Mouse (Mus musculus): ENCODE results near the gene Smug1.

Smug1 gene

DNA sequence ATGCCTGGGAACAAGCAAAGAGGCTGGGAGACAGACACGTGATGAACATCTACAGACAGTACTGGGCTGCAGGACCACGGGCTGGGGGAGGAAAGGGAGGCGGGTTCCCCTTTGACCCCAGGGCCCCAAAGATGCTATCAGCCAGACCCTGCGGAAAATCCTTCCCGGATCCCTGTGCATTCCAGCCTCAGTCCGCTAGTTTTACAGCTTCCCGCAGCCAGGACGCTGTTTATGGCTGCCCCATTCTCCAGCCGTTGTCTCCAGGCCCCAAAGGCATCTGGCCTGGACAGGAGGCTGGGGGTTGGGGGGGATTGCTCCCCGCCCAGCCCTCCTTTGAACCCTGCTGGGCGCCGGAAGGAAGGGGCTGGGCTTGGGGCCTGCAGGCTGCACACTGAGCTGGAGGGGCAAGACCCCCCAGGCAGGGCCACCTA lies 10.7 kb upstream of the Smug1 start:
- DNase-seq (ENCODE audit: low spot score): no peak

DNA sequence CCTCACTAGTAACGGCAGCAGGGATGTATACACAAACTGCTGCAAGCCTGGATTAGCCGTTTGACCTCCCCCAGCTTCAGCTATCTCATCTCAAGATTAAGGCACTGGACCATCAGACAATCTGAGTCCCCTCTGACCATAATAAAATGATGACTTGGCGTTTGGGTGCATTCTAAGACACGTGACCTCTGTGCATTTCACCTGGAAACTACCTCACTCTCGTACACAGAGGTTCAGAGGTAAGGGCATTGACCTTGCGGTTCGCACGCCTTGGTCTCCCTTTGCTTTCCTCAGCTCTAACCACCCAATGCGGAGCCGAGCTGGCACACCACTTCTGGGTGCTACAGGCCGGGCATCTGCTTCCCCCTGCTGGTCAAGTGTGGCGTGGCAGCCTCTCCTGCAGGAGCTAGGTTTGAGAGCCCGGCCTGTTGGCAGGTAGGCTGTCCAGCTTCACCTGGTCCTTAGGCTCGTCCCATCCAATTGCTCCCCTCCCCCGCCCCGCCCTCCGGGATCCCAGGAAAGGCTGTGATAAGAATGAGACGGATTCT lies 10.1 kb upstream of the Smug1 start:
- DNase-seq (ENCODE audit: low spot score): peak; percentile 90

GRCm38 (mm10) chr15:103173251-103173650 lies 6.4 kb upstream of the Smug1 start:
- no peak for DNase-seq (ENCODE audit: low spot score)

DNA sequence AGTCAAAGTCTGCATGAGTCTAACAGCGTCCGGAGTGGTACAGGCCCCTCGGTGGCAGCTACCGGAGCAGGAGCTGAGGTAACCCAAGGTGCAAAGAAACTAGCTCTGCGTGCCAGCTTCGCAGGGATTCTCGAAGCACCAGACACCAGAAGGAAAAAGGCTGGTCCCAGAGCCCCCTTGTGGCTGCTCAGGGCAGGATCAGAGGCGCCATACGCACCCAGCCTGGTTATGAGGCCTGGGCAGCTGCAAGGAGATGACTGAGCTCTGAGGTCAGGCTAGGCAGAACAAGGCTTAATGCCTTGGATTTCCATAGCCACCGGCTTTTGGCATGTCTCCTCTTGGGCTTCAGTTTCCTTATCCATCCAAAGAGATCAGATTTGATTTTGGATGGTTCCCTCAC lies 5.6 kb upstream of the Smug1 start:
- peak; percentile 56 for DNase-seq (ENCODE audit: low spot score)

DNA sequence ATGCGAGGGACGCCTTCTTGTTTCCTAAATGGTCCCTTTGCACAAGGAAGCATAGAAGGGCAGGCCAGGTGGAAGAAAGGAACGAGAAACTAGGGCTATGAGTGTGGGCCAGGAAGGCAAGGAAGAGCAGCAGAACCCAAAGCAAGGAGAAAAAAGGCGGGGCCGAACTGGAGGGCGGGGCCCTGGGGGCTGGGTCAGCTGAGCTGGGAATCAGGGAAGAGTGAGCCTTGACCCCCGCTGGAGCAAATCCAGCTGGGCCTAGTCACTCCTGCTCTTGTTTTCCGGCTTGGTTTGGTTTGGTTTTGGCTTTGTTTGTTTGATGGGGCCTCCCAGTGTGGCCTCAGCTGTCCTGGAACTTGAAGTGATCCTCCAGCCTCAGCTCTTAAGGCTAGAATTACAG lies 4.4 kb upstream of the Smug1 start:
- no peak for DNase-seq (ENCODE audit: low spot score)

DNA sequence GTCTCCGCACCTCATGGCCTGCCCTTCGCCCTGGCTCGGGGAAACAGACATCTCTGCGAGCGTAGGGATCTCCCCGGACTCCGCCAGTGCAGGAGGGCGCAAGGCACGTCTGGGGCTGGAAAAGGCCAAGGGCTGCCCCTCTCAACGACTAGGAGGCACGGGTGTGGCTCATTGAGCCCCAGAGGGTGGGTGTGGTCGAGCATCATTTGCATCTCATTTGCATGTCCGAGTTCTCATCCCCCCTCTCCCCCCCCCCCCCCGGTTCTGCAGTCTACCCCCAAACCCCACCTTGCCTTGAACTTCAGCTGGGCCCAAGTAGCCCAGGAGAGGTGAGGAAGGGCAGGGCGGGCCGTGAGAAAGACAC lies 3.4 kb upstream of the Smug1 start:
- DNase-seq (ENCODE audit: low spot score): no peak

- no peak for DNase-seq (ENCODE audit: low spot score)
Observed at GRCm38 (mm10) chr15:103169612-103170315, 2.9 kb upstream of the Smug1 start.

DNA sequence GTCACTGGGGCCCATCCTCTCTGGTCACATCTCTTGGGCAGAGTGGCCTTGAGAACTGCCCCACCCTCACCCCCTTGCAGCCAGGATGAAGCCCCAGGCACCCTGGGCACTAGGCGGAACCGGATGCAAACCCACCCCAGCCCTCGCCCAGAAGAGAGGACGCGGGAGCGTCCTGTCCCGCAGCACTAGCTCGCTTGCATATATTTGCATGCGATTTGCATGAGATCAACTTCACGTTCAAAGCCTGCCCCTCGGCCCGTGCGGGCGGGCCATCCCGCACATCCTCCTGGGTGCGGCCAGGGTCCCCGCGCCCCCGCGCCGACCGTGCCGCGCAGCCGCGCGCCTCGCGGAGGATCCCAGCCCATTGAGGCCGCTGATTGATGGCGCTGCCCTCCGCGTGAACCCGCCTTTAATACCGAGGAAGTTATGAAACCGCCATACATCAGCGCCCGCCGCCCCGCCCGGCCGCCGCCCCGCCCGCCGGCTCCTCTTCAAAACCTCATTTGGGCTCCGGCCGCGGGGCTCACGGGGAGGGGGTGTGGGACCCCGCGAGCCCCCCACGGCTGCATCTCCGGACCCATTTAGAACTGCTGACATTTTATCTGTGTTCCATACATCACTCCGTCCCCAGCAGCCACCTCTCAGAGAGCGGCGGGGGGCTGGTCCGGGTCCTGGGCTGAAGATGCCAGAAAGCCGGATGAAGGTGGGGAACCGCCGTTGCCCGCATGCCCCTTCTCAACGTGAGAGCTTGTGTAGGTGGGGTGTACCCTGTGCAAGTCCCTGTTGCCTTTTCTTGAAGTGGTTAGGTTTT lies 2.1 kb upstream of the Smug1 start:
- DNase-seq (ENCODE audit: low spot score): no peak

DNA sequence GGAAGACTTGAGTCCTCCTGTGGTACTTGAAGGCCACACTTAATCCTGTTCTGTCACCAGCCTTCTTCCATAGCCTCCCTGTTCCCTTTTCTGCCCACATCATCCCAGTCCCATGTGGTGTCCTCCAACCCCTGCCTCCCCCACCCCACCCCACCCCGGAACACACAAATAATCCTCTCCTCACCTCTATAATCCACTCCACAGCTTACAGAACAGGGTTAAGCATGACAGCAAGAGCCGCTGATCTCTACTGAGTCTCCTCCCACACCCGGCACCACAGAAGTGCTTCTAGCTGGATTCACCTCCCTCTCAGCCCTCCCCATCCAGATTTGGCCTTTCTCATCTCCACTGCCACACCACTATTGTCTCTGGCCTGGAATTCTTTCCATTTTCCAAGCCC lies 894 bp upstream of the Smug1 start:
- DNase-seq (ENCODE audit: low spot score): no peak

DNA sequence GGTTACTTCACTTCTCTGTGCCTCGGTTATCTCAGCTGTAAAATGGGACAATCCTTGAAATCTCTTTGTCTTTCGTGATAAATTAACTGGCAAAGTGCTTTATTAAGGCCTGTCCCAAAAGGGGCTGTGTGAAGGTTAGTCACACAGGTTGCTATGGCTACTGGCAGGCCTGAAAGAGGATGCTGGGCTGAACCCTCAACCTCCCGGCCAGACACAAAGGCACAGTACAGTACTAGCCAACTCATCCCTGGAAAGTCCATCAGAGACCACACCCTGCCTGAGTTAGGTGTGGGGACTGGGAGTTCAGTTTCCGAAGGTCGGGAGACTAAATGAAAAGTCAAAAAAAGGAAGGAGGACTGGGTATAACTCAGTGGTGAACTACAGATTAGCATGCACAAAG lies 968 bp downstream of the Smug1 start:
- DNase-seq (ENCODE audit: low spot score): no peak

GRCm38 (mm10) chr15:103165379-103165778 lies 1.5 kb downstream of the Smug1 start:
- peak; percentile 90 for DNase-seq (ENCODE audit: low spot score)

DNA sequence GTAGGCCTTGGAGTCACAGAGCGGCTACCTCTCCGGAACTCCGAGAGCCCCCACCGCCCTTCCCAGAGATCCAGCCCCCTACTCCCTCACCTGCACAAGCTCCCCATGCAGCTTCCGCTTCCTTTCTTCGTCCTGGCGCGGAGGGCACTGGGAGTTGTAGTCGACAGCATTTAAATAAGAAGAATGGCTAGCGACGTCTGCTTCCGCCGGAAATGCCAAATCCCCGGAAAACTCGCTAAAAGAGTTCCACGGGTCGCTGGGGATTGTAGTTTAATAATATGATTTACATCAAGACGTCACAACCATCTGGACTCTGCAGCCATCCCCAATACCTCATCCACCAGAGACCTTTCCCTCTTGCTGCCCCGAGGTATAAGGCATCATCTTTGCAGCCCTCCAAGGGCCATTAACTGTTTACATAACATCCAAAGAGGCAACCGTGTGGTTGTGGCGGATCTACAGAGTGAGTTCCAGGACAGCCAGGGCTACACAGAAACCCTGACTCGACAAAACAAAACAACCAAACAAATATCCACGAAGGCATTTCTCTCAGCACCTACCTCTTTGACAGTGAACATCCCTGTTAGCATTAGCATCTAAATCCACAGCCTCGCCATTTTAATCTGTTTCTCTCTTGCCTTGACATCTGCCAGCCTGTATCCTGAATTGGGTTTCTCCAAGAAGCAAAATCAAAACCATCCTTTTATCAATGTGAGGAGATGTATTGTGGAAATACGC lies 3.5 kb downstream of the Smug1 start:
- peak; percentile 75 for DNase-seq (ENCODE audit: low spot score)

GRCm38 (mm10) chr15:103157585-103157984 lies 9.3 kb downstream of the Smug1 start:
- no peak for DNase-seq (ENCODE audit: low spot score)

GRCm38 (mm10) chr15:103156890-103157289 lies 10.0 kb downstream of the Smug1 start:
- no peak for DNase-seq (ENCODE audit: low spot score)

DNA sequence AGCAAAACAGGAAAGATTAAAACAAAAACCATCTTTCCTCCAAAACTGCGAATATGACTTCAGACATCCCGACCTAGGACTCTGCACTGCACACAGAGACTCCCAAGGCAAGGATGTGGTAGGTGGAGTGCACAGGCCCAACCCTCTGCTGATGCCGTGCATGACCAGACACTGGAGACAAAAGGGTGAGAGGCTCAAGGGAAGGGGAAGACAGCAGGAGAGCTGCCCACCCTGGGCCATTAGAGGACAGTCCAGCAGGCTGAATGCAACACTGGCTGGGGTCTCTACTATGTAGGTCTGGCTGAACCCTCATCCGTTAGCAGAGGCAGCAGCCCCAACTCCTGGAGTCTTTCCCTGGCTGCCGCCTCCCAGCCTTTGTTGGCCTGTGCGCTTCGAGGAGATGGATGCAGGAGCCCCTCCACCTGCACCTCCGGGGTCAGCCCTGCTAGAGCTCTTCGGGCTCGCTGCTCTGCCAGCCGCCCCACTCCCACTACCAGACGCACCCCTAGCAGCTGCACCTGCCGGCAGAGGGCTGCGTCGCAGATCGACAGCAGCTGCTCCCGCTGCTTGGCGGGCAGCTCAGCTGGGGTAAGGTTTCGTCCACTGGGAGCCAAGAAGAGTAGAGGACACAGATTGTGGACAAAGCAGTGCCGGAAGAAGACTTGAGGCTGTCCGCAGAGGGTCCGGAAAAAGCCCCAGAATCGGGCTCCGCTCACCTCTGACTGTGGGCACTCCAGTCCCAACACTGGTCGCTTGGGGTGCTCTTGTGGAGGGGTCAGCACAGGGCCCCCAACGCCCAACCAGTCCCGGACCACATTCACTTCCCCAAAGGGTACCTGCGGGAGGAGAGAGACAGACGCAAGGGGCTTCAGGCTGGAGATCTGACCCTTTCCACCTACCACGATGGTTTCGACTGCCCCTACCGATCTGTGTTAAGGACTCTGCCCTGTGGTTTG lies 11.2 kb downstream of the Smug1 start:
- DNase-seq (ENCODE audit: low spot score): no peak

DNA sequence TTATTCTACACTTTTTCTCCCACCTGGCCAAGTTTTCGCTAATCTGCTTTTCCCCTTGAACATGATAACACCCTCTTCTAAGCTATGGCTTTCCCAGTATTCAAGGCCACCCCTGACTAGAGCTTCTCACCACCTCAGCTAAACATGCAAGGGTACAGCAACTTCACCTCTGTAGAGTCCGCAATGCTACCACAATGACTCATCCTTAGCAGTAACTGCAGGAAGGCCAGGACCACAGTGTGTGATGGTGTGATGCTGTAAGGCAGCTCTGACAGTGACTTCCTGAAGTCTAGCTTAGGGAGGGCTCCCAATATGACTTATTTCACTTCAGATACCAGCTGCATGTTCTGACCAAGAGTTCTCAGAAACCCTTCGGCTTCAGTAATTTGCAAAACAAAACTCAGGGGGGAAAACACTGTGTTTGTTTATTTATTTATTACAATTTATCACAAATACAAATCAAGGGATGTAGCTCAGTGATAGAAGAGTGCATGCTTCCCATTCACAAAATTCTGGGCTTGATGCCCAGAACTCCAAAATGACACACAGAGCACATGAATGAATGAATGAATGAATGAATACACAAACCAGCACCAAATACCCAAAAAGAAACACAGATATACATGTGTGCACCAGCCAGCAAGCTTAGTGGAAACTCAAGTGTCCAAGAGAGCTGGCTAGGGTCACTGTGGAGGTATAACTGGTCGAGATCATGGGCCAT lies 13.8 kb downstream of the Smug1 start:
- DNase-seq (ENCODE audit: low spot score): no peak

GRCm38 (mm10) chr15:103152371-103152770 lies 14.5 kb downstream of the Smug1 start:
- no peak for DNase-seq (ENCODE audit: low spot score)

- DNase-seq (ENCODE audit: low spot score): no peak
Observed at GRCm38 (mm10) chr15:103147779-103148178, 19.1 kb downstream of the Smug1 start.

GRCm38 (mm10) chr15:103147422-103147690 lies 19.5 kb downstream of the Smug1 start:
- no peak for DNase-seq (ENCODE audit: low spot score)

GRCm38 (mm10) chr15:103146627-103147421 lies 20.1 kb downstream of the Smug1 start:
- DNase-seq (ENCODE audit: low spot score): peak; percentile 23

All from urinary bladder, postnatal 25 days (tissue).